Mouse (Mus musculus) brain, embryonic 18.5 days (tissue): Measurements from ENCODE around the gene Pkib.

Experiments used
- DNase-seq: peaks from one replicate; pipeline ENCODE4 v3.0.0-alpha.2; 2012; ENCODE audit warnings: low read depth, low spot score

The Pkib gene

GRCm38 (mm10) chr10:57631896-57632867, at the start of gene Pkib:
Pkib (plus strand) TSS chr10:57631981.
- peak; percentile 12 for DNase-seq

- DNase-seq: no peak
Observed at GRCm38 (mm10) chr10:57583927-57584326, 47.9 kb upstream of the Pkib start.

GRCm38 (mm10) chr10:57594266-57594665, 37.5 kb upstream of the Pkib start:
- no peak for DNase-seq

- DNase-seq: no peak
Observed at GRCm38 (mm10) chr10:57597172-57597571, 34.6 kb upstream of the Pkib start.

- no peak for DNase-seq
Observed at GRCm38 (mm10) chr10:57602951-57603350, 28.8 kb upstream of the Pkib start.

GRCm38 (mm10) chr10:57623311-57623710, 8.5 kb upstream of the Pkib start:
- no peak for DNase-seq

GRCm38 (mm10) chr10:57627773-57628172, 4.0 kb upstream of the Pkib start:
- DNase-seq: no peak

GRCm38 (mm10) chr10:57630557-57630956, 1.2 kb upstream of the Pkib start:
- DNase-seq: no peak

- no peak for DNase-seq
Observed at GRCm38 (mm10) chr10:57632868-57633240, 1.1 kb downstream of the Pkib start.

- no peak for DNase-seq
Observed at GRCm38 (mm10) chr10:57636970-57637369, 5.2 kb downstream of the Pkib start.

GRCm38 (mm10) chr10:57638250-57638649, 6.5 kb downstream of the Pkib start:
- DNase-seq: no peak

GRCm38 (mm10) chr10:57639540-57639939, 7.8 kb downstream of the Pkib start:
- no peak for DNase-seq

- DNase-seq: no peak
Observed at GRCm38 (mm10) chr10:57653297-57653696, 21.5 kb downstream of the Pkib start.

GRCm38 (mm10) chr10:57660505-57660904, 28.7 kb downstream of the Pkib start:
- DNase-seq: no peak

- no peak for DNase-seq
Observed at GRCm38 (mm10) chr10:57663758-57664157, 32.0 kb downstream of the Pkib start.

GRCm38 (mm10) chr10:57664253-57664652, 32.5 kb downstream of the Pkib start:
- DNase-seq: no peak

GRCm38 (mm10) chr10:57675740-57676139, 44.0 kb downstream of the Pkib start:
- no peak for DNase-seq

GRCm38 (mm10) chr10:57687999-57688398, 56.2 kb downstream of the Pkib start:
- no peak for DNase-seq

- no peak for DNase-seq
Observed at GRCm38 (mm10) chr10:57690161-57690560, 58.4 kb downstream of the Pkib start.

GRCm38 (mm10) chr10:57702246-57702645, 70.5 kb downstream of the Pkib start:
- no peak for DNase-seq

GRCm38 (mm10) chr10:57721035-57721434, 89.3 kb downstream of the Pkib start:
- DNase-seq: no peak

- no peak for DNase-seq
Observed at GRCm38 (mm10) chr10:57722363-57722762, 90.6 kb downstream of the Pkib start.

- no peak for DNase-seq
Observed at GRCm38 (mm10) chr10:57727666-57728065, 95.9 kb downstream of the Pkib start.
